Mouse (Mus musculus): Measurements from ENCODE around the gene Cdiptos. TPM values are rescaled to one million over a fixed set of nuclear protein-coding genes. Genes with fewer than 3 reads are reported as not detected.

Cdiptos gene
- polyA plus RNA-seq, 1 experiment from 2014 or later = 0.98 TPM

DNA sequence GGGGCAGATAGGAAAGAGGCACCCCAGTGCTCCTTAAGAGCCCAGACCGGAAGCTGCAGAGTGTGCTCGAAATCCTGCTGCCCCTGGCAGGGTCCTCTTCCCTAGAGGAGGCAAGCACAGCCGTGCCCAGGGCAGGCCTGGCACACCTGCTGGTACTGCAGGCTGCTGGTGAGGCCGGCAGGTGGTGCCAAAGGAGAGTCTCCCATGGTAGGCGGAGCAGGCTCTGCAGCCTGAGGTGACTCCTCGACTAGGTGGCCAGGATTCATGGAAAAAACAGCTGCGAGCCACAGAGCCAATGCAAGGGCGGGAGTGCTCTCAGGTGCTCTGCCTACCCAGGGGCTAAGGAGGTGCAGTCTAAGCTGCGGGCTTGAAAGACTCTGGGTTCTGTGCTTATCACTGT lies 10.4 kb upstream of the Cdiptos start:
- Histone ChIP-seq H3K36me3 (peaks cover 3% of the 10 kb centered on the region; the same call in 1 of the 2 replicates), H3K4me3 (replicated peaks) (no peak overlapping the region), H3K27ac (no peak overlapping the region), H3K9me3 (no peaks in the 10 kb centered on the region), H3K27me3 (replicated peaks) (no peaks in the 10 kb centered on the region), H3K4me2 (replicated peaks) (no peak overlapping the region), H3K4me1 (replicated peaks) (peaks cover 3% of the 10 kb centered on the region; the same call in 1 of the 2 replicates), H3K9ac (no peak overlapping the region)
- ATAC-seq = peak; percentile 74
- 46% methylated on average over 9 of the region's 9 CpGs for WGBS

DNA sequence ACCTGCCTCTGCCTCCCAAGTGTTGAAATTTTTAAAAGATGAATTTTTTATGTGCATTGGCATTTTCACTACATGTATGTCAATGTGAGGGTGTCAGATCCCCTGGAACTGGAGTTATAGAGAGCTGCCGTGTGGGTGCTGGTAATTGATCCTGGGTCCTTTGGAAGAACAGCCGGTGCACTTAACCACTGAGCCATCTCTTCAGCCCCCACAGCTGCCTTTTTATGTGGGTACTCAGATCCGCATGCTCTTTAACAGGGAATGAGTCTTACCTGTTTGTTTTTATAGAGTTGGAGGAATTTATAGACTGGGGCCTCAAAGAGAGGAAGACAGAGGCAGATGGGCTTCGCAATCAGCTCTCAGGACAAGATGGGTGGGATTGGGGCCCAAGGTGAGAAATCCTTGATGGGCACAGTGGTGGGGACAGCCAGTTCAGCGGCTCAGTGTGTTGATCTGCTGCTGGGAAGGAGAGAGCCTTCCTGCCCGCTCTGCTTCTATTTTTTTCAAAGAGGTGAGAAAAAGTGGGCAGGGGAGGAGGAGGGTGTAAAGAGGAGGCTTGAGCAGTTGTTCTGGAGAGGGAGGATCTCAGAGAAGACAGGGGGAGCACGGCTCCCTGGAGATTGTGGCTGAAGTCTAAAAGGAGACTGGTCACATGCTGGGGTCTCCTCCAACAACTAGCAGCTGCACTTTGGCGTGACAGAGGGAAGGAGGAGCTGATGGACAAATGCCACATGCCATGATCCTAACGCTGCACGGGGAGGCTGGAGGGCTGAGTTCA lies 9.0 kb upstream of the Cdiptos start:
- no peak overlapping the region for H3K9ac ChIP-seq

DNA sequence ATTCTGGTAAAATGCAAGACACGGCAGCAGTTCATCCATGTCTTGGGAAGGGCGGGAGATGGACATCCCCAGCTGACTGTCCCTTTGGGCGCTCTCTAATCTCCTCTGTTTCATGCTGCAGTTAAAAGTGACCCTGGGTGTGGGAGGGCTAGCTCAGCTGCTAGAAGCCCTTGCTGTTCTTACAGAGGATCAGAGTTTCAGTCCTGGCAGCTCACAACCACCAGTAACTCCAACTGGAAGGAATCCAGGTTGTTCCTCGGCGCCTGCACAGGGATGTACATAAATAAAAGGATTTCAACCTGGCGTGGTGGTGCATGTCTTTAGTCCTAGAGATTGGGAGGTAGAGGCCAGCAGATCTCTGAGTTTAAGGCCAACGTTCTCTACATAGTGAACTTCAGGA lies 7.2 kb upstream of the Cdiptos start:
- H3K4me3 ChIP-seq (replicated peaks) = no peak overlapping the region
- no peak overlapping the region for H3K27ac ChIP-seq
- H3K36me3 ChIP-seq = peaks cover 23% of the 10 kb centered on the region
- no peaks in the 10 kb centered on the region for H3K9me3 ChIP-seq
- no peak for ATAC-seq
- H3K9ac ChIP-seq = no peak overlapping the region
- H3K4me1 ChIP-seq (replicated peaks) = peaks cover 3% of the 10 kb centered on the region; the same call in 1 of the 2 replicates
- H3K27me3 ChIP-seq (replicated peaks) = no peaks in the 10 kb centered on the region
- no peak overlapping the region for H3K4me2 ChIP-seq (replicated peaks)
- 77% methylated on average over 7 of the region's 7 CpGs for WGBS

More for the DNA sequence above, 9.0 kb upstream of the Cdiptos start:
- no peaks in the 10 kb centered on the region for H3K27me3 ChIP-seq (replicated peaks)
- peaks cover 3% of the 10 kb centered on the region; the same call in 1 of the 2 replicates for H3K4me1 ChIP-seq (replicated peaks)
- ATAC-seq = no peak
- H3K36me3 ChIP-seq = peaks cover 12% of the 10 kb centered on the region; the same call in 1 of the 2 replicates
- no peak overlapping the region for H3K4me2 ChIP-seq (replicated peaks)
- no peak overlapping the region for H3K4me3 ChIP-seq (replicated peaks)
- H3K9me3 ChIP-seq = no peaks in the 10 kb centered on the region
- no peak overlapping the region for H3K27ac ChIP-seq
- 44% methylated on average over 10 of the region's 10 CpGs for WGBS

DNA sequence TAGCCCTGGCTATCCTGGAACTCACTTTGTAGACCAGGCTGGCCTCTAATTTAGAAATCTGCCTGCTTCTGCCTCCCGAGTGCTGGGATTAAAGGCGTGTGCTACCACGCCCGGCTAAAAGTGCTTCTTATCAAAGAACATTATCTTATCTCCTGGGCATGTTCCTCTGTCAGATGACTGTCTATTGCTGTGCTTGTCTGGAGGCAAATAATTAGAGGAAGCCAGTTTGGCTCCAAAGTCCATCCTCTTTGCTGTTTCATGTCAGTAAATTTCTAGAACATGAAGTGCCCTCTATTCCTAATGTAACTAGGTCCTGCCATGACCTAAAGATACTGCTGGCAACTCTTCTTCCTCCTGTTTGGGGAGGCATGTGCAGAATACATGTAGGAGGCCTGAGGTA lies 6.2 kb upstream of the Cdiptos start:
- no peak overlapping the region for H3K4me3 ChIP-seq (replicated peaks)
- H3K27me3 ChIP-seq (replicated peaks) = no peaks in the 10 kb centered on the region
- ATAC-seq = no peak
- no peak overlapping the region for H3K9ac ChIP-seq
- no peaks in the 10 kb centered on the region for H3K9me3 ChIP-seq
- H3K4me1 ChIP-seq (replicated peaks) = peaks cover 3% of the 10 kb centered on the region; the same call in 1 of the 2 replicates
- H3K27ac ChIP-seq = no peak overlapping the region
- WGBS = 68% methylated on average over 4 of the region's 4 CpGs
- H3K4me2 ChIP-seq (replicated peaks) = 0 out of 2 replicates have a peak overlapping the region, but pooled peaks have one; percentile 10
- peaks cover 26% of the 10 kb centered on the region for H3K36me3 ChIP-seq

DNA sequence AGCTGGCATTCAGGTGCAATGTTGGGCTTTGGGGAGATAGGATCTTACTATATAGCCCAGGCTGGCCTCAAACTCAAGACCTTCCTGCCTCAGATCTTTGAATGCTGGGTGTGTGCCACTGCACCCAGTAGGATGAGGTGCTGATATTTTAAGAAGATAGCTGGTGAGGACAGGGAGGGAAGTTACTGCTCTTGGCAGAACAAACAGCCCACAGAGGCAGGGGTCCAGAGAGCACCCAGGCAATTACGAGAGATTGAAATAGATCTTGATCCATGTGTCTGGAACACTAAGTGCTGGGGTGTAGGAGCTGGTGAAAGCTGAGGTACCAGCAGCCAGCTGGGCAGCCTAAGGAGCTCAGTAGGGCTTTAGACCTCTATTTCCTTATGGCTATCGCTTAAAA lies 5.7 kb upstream of the Cdiptos start:
- WGBS = 93% methylated on average over 2 of the region's 2 CpGs
- Histone ChIP-seq H3K27me3 (replicated peaks) (no peaks in the 10 kb centered on the region), H3K27ac (no peak overlapping the region), H3K9ac (no peak overlapping the region), H3K36me3 (peaks cover 26% of the 10 kb centered on the region), H3K4me2 (replicated peaks) (no peak overlapping the region), H3K9me3 (no peaks in the 10 kb centered on the region), H3K4me1 (replicated peaks) (peaks cover 3% of the 10 kb centered on the region; the same call in 1 of the 2 replicates), H3K4me3 (replicated peaks) (no peak overlapping the region)
- no peak for ATAC-seq

DNA sequence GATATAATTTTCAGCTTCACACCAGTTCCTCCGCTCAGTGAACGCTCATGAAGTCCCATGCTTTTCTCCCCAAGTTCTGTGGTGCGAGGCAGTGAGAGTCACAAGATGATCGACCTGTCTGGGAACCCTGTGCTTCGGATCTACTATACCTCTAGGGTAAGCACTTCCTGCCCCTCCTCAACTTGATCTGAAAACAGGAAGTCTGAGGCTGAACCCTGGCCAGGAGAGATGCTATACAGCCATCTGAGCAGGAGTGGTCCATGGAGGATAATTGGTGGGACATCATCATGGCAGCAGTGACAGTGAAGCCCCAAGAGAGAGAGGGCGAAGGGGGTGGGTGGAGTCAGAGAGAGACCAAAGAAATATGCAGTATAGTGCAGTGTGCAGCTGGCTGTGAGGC lies 2.9 kb upstream of the Cdiptos start:
- ATAC-seq = no peak
- H3K27ac ChIP-seq = no peak overlapping the region
- H3K4me1 ChIP-seq (replicated peaks) = peaks cover 8% of the 10 kb centered on the region
- no peak overlapping the region for H3K9ac ChIP-seq
- 92% methylated on average over 6 of the region's 6 CpGs for WGBS
- H3K4me2 ChIP-seq (replicated peaks) = no peak overlapping the region
- H3K9me3 ChIP-seq = no peaks in the 10 kb centered on the region
- no peak overlapping the region for H3K4me3 ChIP-seq (replicated peaks)
- peaks cover 26% of the 10 kb centered on the region for H3K36me3 ChIP-seq
- no peaks in the 10 kb centered on the region for H3K27me3 ChIP-seq (replicated peaks)

DNA sequence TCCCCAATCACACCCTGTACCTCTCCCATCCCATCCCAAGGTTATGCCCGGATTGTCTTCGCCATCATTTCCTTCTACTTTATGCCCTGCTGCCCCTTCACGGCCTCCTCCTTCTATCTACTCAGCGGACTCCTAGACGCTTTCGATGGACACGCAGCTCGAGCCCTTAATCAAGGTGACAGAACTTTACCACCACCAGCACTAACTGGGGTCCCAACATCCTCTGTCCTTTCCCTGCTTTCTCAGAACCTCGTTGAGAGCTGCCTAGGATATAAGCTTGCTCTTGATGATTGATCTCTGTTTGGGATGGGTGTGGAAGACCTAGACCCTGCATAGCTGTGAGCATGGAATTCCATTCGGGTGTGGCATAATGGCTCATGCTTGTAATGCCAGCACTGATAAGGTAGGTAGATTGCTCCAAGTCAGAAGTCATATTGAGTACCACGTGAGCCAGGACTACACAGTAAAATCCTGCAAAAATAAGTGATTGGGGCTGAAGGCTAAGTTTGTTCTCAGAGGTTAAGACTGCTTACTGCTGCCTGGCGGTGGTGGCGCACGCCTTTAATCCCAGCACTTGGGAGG lies 1.1 kb upstream of the Cdiptos start:
- Histone ChIP-seq H3K27ac (peak overlapping the region; percentile 96), H3K36me3 (peaks cover 26% of the 10 kb centered on the region), H3K27me3 (replicated peaks) (no peaks in the 10 kb centered on the region), H3K4me1 (replicated peaks) (peaks cover 6% of the 10 kb centered on the region), H3K9me3 (no peaks in the 10 kb centered on the region), H3K4me2 (replicated peaks) (peak overlapping the region; percentile 72), H3K4me3 (replicated peaks) (peak overlapping the region; percentile 73), H3K9ac (peak overlapping the region; percentile 89)
- ATAC-seq = peak; percentile 67
- WGBS = 20% methylated on average over 14 of the region's 14 CpGs

DNA sequence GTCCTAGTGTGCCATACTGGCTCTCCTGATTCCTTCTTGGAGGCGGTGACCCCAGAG lies 177 bp downstream of the Cdiptos start, which contains the start of gene Cdipt:
Gene Cdipt, plus strand, starts transcription at position 22 of the 57 bp plus-strand sequence.
- Histone ChIP-seq H3K36me3 (peaks cover 18% of the 10 kb centered on the region), H3K4me2 (replicated peaks) (peak within 1 kb of the TSS; percentile 72), H3K9me3 (no peaks in the 10 kb centered on the region), H3K9ac (peak within 1 kb of the TSS; percentile 89), H3K27me3 (replicated peaks) (no peaks in the 10 kb centered on the region), H3K4me1 (replicated peaks) (peaks cover 6% of the 10 kb centered on the region), H3K4me3 (replicated peaks) (peak within 1 kb of the TSS; percentile 73), H3K27ac (peak within 1 kb of the TSS; percentile 96)
- WGBS = 5% methylated on average over 1 of the region's 1 CpGs
- ATAC-seq = no peak

DNA sequence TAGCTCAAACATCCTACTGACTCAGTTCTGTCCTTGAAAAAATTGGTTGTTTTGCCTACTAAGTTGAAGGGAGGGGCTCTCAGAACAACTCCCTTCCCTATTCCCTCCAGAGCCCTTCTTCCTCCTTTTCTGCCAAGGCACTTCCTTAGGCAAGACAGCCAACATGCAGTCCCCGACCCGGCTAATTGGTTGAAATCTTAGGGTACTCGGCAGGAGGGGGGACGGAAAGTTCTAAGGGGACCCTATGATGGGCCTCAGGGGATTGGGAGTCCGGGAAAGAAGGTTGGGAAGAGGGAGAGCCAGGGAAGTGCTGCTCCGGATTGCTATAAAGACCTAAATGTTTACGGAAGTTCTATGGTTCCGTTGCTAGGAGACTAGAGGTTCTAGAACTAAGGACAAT lies 405 bp downstream of the Cdiptos start:
- H3K4me1 ChIP-seq (replicated peaks) = peaks cover 6% of the 10 kb centered on the region
- ATAC-seq = peak; percentile 21; the same call in 1 of the 2 replicates
- H3K9me3 ChIP-seq = no peaks in the 10 kb centered on the region

DNA sequence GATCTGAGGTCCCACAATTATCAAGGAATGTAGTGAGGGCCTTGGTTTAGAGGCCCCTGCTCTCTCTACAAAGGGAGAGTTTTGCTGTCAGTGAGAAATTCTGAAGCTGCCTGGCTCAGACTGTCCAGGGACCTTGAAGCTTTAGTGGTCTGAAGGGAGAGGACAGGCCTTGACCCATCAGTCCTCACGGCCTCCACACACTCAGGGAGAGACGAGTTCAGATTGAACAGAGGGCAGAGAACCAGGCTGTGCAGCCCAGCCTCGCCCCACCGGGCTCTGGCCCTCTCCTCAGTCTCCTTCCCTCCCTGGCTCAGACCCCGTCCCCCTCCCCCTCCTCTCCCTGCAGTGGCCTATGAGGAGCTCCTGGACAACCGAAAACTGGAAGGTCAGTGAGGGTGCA lies 8.5 kb downstream of the Cdiptos start:
- no peak overlapping the region for H3K4me2 ChIP-seq (replicated peaks)
- ATAC-seq = no peak
- H3K36me3 ChIP-seq = no peaks in the 10 kb centered on the region
- H3K4me3 ChIP-seq (replicated peaks) = no peak overlapping the region
- no peaks in the 10 kb centered on the region for H3K4me1 ChIP-seq (replicated peaks)
- no peaks in the 10 kb centered on the region for H3K9me3 ChIP-seq
- 63% methylated on average over 6 of the region's 6 CpGs for WGBS
- peaks cover 6% of the 10 kb centered on the region for H3K27me3 ChIP-seq (replicated peaks)
- no peak overlapping the region for H3K9ac ChIP-seq
- no peak overlapping the region for H3K27ac ChIP-seq

More for the DNA sequence above, 405 bp downstream of the Cdiptos start:
- Histone ChIP-seq H3K4me3 (replicated peaks) (peak overlapping the region; percentile 73), H3K4me2 (replicated peaks) (peak overlapping the region; percentile 72), H3K27ac (peak overlapping the region; percentile 96; the same call in 1 of the 2 replicates), H3K9ac (0 out of 2 replicates have a peak overlapping the region, but pooled peaks have one; percentile 89), H3K27me3 (replicated peaks) (no peaks in the 10 kb centered on the region), H3K36me3 (peaks cover 18% of the 10 kb centered on the region)
- WGBS = 14% methylated on average over 8 of the region's 8 CpGs

DNA sequence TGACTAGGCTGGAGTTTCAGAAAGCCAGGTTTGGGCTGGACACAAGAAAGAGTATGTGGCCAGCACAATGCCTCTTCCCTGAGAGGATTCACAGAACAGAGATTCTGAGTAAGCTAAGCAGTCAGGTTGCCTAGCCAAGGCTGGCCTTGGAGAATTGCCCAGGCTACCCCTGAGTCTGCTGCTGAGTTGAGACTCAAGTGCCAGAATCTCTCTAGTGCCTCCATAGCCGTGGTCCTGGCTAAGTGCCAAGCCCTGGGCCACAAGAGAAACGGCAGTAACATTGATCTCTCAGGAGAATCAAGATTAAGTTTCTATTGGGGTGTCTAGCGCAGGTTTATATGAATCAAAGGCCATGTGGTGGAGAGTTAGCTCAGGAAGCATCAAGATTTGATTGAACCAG lies 10.3 kb downstream of the Cdiptos start:
- H3K4me1 ChIP-seq (replicated peaks) = no peaks in the 10 kb centered on the region
- H3K27me3 ChIP-seq (replicated peaks) = peaks cover 6% of the 10 kb centered on the region
- H3K4me3 ChIP-seq (replicated peaks) = no peak overlapping the region
- no peak overlapping the region for H3K9ac ChIP-seq
- no peak overlapping the region for H3K27ac ChIP-seq
- no peaks in the 10 kb centered on the region for H3K9me3 ChIP-seq
- WGBS = 51% methylated on average over 3 of the region's 3 CpGs
- H3K36me3 ChIP-seq = no peaks in the 10 kb centered on the region
- no peak overlapping the region for H3K4me2 ChIP-seq (replicated peaks)
- no peak for ATAC-seq

DNA sequence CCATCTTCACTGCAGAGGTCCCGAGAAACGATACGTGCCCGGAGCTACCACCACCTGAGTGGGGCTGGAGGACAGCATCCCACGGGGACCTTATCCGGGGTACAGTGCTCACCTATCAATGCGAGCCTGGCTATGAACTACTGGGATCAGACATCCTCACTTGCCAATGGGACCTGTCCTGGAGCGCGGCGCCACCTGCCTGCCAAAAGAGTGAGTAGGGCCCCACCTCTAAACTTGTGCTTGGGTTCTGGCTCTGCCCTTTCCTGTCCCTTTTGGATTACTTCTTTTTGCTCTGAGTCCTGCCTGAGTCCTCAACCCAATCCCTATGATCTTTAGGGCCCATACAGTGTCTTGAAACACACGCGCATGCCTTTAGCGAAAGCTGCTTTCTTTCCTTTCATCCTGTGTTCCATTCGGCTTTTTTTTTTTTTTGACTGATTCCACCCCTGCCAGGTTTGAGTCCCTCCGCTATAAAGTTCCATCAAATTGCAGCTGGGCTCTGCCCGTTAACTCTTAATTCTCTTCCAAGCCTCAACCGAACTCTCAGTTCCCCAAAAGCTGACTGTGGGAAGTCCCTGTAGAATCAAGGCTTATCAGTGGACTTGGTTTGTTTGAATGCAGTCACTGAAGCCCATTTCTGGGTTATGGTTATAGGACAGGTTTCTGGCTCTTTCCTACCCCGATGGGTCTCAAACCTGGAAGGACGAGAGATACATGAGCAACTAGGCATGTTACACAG lies 12.2 kb downstream of the Cdiptos start:
- Histone ChIP-seq H3K4me3 (replicated peaks) (no peak overlapping the region), H3K4me1 (replicated peaks) (no peaks in the 10 kb centered on the region), H3K27ac (no peak overlapping the region), H3K4me2 (replicated peaks) (no peak overlapping the region; the same call in 1 of the 2 replicates), H3K9me3 (no peaks in the 10 kb centered on the region), H3K27me3 (replicated peaks) (peaks cover 6% of the 10 kb centered on the region), H3K9ac (no peak overlapping the region), H3K36me3 (no peaks in the 10 kb centered on the region)
- peak; percentile 45; the same call in 1 of the 2 replicates for ATAC-seq
- 31% methylated on average over 19 of the region's 19 CpGs for WGBS
